Mouse (Mus musculus): ENCODE data around the gene Ints1. TPM values are rescaled to one million over a fixed set of nuclear protein-coding genes. Genes with fewer than 3 reads are reported as not detected.
A peak's percentile ranks its signal among the peaks of the same experiment; 100 is the strongest.

The Ints1 gene
- total and polyA plus RNA-seq, 3 experiments = 77.9 to 89.2 TPM; not detected in 1

GRCm38 (mm10) chr5:139797473-139798167 is 22.1 kb upstream of the Ints1 start:
- H3K79me2 ChIP-seq (ENCODE audit: control insufficient read depth, insufficient read depth, low read length, poor library complexity) = peaks cover 55% of the 10 kb centered on the region
- H3K4me1 ChIP-seq (ENCODE audit: control insufficient read depth in 1 of 2, insufficient read depth in 2 of 2, low read length in 2 of 2) = peaks cover 7 to 25% of the 10 kb centered on the region in 2 experiments
- no peak overlapping the region for H3K27ac ChIP-seq (ENCODE audit: control insufficient read depth, low read depth, low read length)
- H3K36me3 ChIP-seq (ENCODE audit: control insufficient read depth in 1 of 2, insufficient read depth in 2 of 2, low read length in 2 of 2) = peaks cover 0 to 10% of the 10 kb centered on the region in 2 experiments; a peak in 3 of 4 replicates
- H3K27me3 ChIP-seq (ENCODE audit: control insufficient read depth in 1 of 2, insufficient read depth in 2 of 2, low read length in 2 of 2) = no peaks in the 10 kb centered on the region
- peak; percentile 26 for DNase-seq (ENCODE audit: low read depth, low spot score)
- no peak overlapping the region for H3K4me3 ChIP-seq (ENCODE audit: control insufficient read depth in 1 of 2, insufficient read depth in 1 of 2, low read depth in 2 of 2, low read length in 2 of 2)
- H3K9ac ChIP-seq (ENCODE audit: control insufficient read depth, low read depth, low read length, poor library complexity, severe bottlenecking) = no peak overlapping the region
- 0 out of 2 replicates have a peak, but pooled peaks have one; percentile 24 for TF ChIP-seq SIN3A (IDR thresholded peaks at IDR 0.05; ENCODE audit: low read length)
- TF ChIP-seq ZC3H11A (IDR thresholded peaks at IDR 0.05; ENCODE audit: low read depth, low read length) = no peak
- TF ChIP-seq CTCF (IDR thresholded peaks at IDR 0.05 in 2 of 3, conservative IDR thresholded peaks at IDR 0.05 in 1 of 3; ENCODE audit: control insufficient read depth in 1 of 3, insufficient read depth in 1 of 3, low read depth in 2 of 3, low read length in 3 of 3, poor library complexity in 1 of 3, severe bottlenecking in 1 of 3) = no peak
- TF ChIP-seq ELF1 (IDR thresholded peaks at IDR 0.05; ENCODE audit: low read depth, low read length) = no peak
- peak; percentile 50 for TF ChIP-seq GATA1 (IDR thresholded peaks at IDR 0.05; ENCODE audit: low read depth, low read length)
- no peaks in the 10 kb centered on the region for H3K9me3 ChIP-seq (replicated peaks; ENCODE audit: insufficient read depth, low read length)

GRCm38 (mm10) chr5:139796900-139797299 is 21.4 kb upstream of the Ints1 start:
- DNase-seq (ENCODE audit: low read depth, low spot score) = no peak
- Histone ChIP-seq H3K27me3 (ENCODE audit: control insufficient read depth in 1 of 2, insufficient read depth in 2 of 2, low read length in 2 of 2) (no peaks in the 10 kb centered on the region), H3K4me1 (ENCODE audit: control insufficient read depth in 1 of 2, insufficient read depth in 2 of 2, low read length in 2 of 2) (peaks cover 7 to 22% of the 10 kb centered on the region in 2 experiments), H3K36me3 (ENCODE audit: control insufficient read depth in 1 of 2, insufficient read depth in 2 of 2, low read length in 2 of 2) (peaks cover 0 to 10% of the 10 kb centered on the region in 2 experiments; a peak in 3 of 4 replicates), H3K27ac (ENCODE audit: control insufficient read depth, low read depth, low read length) (no peak overlapping the region), H3K9me3 (replicated peaks; ENCODE audit: insufficient read depth, low read length) (no peaks in the 10 kb centered on the region), H3K79me2 (ENCODE audit: control insufficient read depth, insufficient read depth, low read length, poor library complexity) (peaks cover 62% of the 10 kb centered on the region), H3K9ac (ENCODE audit: control insufficient read depth, low read depth, low read length, poor library complexity, severe bottlenecking) (no peak overlapping the region), H3K4me3 (ENCODE audit: control insufficient read depth in 1 of 2, insufficient read depth in 1 of 2, low read depth in 2 of 2, low read length in 2 of 2) (no peak overlapping the region)
- TF ChIP-seq JUND (IDR thresholded peaks at IDR 0.05; ENCODE audit: low read depth, low read length) (no peak), KAT2A (conservative IDR thresholded peaks at IDR 0.05; ENCODE audit: low read depth, low read length) (no peak), ZNF384 (IDR thresholded peaks at IDR 0.05; ENCODE audit: low read depth, low read length) (no peak), CHD2 (IDR thresholded peaks at IDR 0.05; ENCODE audit: low read length) (no peak), POLR2A (IDR thresholded peaks at IDR 0.05; ENCODE audit: control insufficient read depth in 1 of 2, insufficient read depth in 1 of 2, low read depth in 1 of 2, low read length in 2 of 2, poor library complexity in 1 of 2) (no peak), SMC3 (IDR thresholded peaks at IDR 0.05; ENCODE audit: low read depth, low read length) (no peak), SIN3A (IDR thresholded peaks at IDR 0.05; ENCODE audit: low read length) (no peak), ZKSCAN1 (IDR thresholded peaks at IDR 0.05; ENCODE audit: low read depth, low read length) (no peak), MXI1 (IDR thresholded peaks at IDR 0.05; ENCODE audit: low read depth, low read length) (no peak), CHD1 (IDR thresholded peaks at IDR 0.05; ENCODE audit: low read depth, low read length) (no peak), CTCF (IDR thresholded peaks at IDR 0.05 in 2 of 3, conservative IDR thresholded peaks at IDR 0.05 in 1 of 3; ENCODE audit: control insufficient read depth in 1 of 3, insufficient read depth in 1 of 3, low read depth in 2 of 3, low read length in 3 of 3, poor library complexity in 1 of 3, severe bottlenecking in 1 of 3) (no peak), ELF1 (IDR thresholded peaks at IDR 0.05; ENCODE audit: low read depth, low read length) (no peak), GABPA (IDR thresholded peaks at IDR 0.05; ENCODE audit: low read depth, low read length) (no peak), GATA1 (IDR thresholded peaks at IDR 0.05; ENCODE audit: low read depth, low read length) (no peak), MYC (IDR thresholded peaks at IDR 0.05; ENCODE audit: low read depth, low read length) (no peak), NRF1 (IDR thresholded peaks at IDR 0.05; ENCODE audit: insufficient read depth, low read depth, low read length, poor library complexity, severe bottlenecking) (no peak), POLR2AphosphoS2 (IDR thresholded peaks at IDR 0.05; ENCODE audit: low read length) (no peak)

All from MEL (cell line).